In the genomic region with DNA sequence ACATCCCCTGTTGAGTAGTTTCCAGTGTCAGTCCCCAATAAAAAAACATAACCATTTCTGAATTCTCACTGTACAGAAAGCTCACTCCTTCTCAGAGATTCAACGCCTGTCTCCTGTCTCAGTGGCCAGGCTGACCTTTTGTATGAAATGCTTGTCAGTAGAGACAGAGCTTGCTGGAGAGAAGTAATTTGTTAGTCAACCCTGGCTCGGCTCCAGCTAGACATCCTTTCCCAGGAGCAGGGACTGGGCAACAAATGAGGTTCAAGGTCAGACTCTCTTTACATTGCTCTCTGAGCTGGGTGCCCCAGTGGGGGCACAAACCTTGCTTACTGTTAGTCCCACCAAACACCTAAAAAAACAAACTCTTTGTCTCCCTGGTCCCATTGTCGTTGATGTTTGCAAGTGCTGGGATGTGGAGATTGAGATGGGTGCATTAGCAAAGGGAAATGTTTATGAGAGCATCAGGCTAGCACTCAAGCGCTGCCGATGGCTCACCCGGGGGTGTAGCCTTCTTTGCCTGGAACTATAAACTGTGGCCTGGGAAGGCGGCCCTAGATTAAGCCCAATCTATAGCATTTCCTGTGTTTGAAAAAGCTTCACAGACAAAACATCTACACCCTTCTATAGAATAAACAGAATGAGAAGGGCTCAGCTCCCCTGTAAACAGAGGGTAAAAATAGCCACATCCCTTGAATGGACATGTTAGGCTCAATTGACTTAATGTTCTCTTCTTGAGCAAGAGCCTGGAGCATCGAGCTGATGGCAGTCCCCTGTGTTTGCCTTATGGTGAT, we compare ENCODE assay signal across 14 mouse cellular contexts.
DNase-seq lines count a peak whose midpoint lies in the region; ATAC-seq lines count a peak whose summit lies in the region.
"Had no signal": no experiment of that assay in that cellular context is flagged by ENCODE, and none has a peak within 500 bp of the region (broad histone marks: within the 10 kb centered on the region; RNA-seq: fewer than 3 reads in every experiment).

No protein-coding gene starts in this region.

- WGBS in heart, embryonic 11.5 days (ENCODE audit: insufficient replicate concordance), result 62% methylated on average over 8 of the region's 8 CpGs
- 57% methylated on average over 8 of the region's 8 CpGs for WGBS in liver, embryonic 12.5 days (ENCODE audit: insufficient replicate concordance)
- 89% methylated on average over 8 of the region's 8 CpGs for WGBS in forebrain, embryonic 10.5 days

- ATAC-seq in heart, embryonic 11.5 days (replicated peaks; ENCODE audit: insufficient number of reproducible peaks, low FRiP score, low TSS enrichment), result no peak
- ATAC-seq in liver, embryonic 12.5 days, result no peak
- ATAC-seq: forebrain, embryonic 14.5 days had no signal

- H3K9me3 ChIP-seq in heart, embryonic 11.5 days (replicated peaks; ENCODE audit: control insufficient read depth, low read length), result no peaks in the 10 kb centered on the region
- H3K9me3 ChIP-seq in liver, embryonic 12.5 days (replicated peaks), result no peaks in the 10 kb centered on the region
- no peaks in the 10 kb centered on the region for H3K9me3 ChIP-seq in forebrain, embryonic 10.5 days
- H3K9me3 ChIP-seq: G1E had no signal

- H3K27ac ChIP-seq in heart, embryonic 11.5 days (ENCODE audit: low read depth, low read length), result no peak overlapping the region
- no peak overlapping the region for H3K27ac ChIP-seq in liver, embryonic 12.5 days
- no peak overlapping the region for H3K27ac ChIP-seq in forebrain, embryonic 10.5 days

- no peak overlapping the region for H3K4me2 ChIP-seq in heart, embryonic 11.5 days
- no peak overlapping the region for H3K4me2 ChIP-seq in liver, embryonic 12.5 days

- no peak overlapping the region for H3K4me3 ChIP-seq in heart, embryonic 11.5 days (ENCODE audit: low read depth, low read length)
- H3K4me3 ChIP-seq in liver, embryonic 12.5 days, result no peak overlapping the region
- H3K4me3 ChIP-seq in forebrain, embryonic 10.5 days, result no peak overlapping the region

- no peak overlapping the region for H3K9ac ChIP-seq in heart, embryonic 11.5 days (ENCODE audit: low read depth, low read length)
- no peak overlapping the region for H3K9ac ChIP-seq in liver, embryonic 12.5 days

- no peaks in the 10 kb centered on the region for H3K27me3 ChIP-seq in heart, embryonic 11.5 days (ENCODE audit: control insufficient read depth, insufficient read depth, low read length)
- no peaks in the 10 kb centered on the region for H3K27me3 ChIP-seq in liver, embryonic 12.5 days (replicated peaks)
- H3K27me3 ChIP-seq in forebrain, embryonic 10.5 days (ENCODE audit: poor library complexity, severe bottlenecking), result no peaks in the 10 kb centered on the region

- peak; percentile 88 for DNase-seq in heart, adult 11 months
- peak; percentile 21 for DNase-seq in liver
- peak; percentile 59 for DNase-seq in adrenal gland, adult 2 months
- peak; percentile 61 for DNase-seq in lung, postnatal 10 days
- no peak for DNase-seq in gastrocnemius, postnatal 14 days
- DNase-seq in forebrain, embryonic 10.5 days (ENCODE audit: extremely low spot score, low spot score), result no peak
- DNase-seq: cerebellum, adult 8-10 months; gastrocnemius, postnatal 25 days; right cerebral cortex, postnatal 4 days; thymus, adult 2 months had no signal

- peaks cover 6% of the 10 kb centered on the region; the same call in 1 of the 2 replicates for H3K4me1 ChIP-seq in heart, embryonic 11.5 days (ENCODE audit: control insufficient read depth, insufficient read depth, low read length)
- H3K4me1 ChIP-seq in liver, embryonic 12.5 days, result 0 out of 2 replicates have a peak, but pooled peaks cover 2% of the 10 kb centered on the region
- H3K4me1 ChIP-seq in forebrain, embryonic 10.5 days, result peaks cover 10% of the 10 kb centered on the region

- intact Hi-C loops in gastrocnemius, postnatal 14 days (cut with DNase I; ENCODE audit: low total_unique reads), result no loop called here

- no peaks in the 10 kb centered on the region for H3K36me3 ChIP-seq in heart, embryonic 11.5 days (ENCODE audit: control insufficient read depth, insufficient read depth, low read length)
- H3K36me3 ChIP-seq in liver, embryonic 12.5 days, result no peaks in the 10 kb centered on the region
- H3K36me3 ChIP-seq in forebrain, embryonic 10.5 days (replicated peaks), result peaks cover 62% of the 10 kb centered on the region
- H3K36me3 ChIP-seq: G1E had no signal

Comparison
In these comparisons a context has a peak if more than half of its experiments do, and no peak if none do; other contexts are left out.
1. DNase-seq: peak in heart, adult 11 months (single experiment), liver (single experiment), adrenal gland, adult 2 months (single experiment) and lung, postnatal 10 days (single experiment); none in gastrocnemius, postnatal 14 days (single experiment) and forebrain, embryonic 10.5 days (single experiment).